Mouse (Mus musculus): ENCODE measurements around the gene Anxa2.

DNA sequence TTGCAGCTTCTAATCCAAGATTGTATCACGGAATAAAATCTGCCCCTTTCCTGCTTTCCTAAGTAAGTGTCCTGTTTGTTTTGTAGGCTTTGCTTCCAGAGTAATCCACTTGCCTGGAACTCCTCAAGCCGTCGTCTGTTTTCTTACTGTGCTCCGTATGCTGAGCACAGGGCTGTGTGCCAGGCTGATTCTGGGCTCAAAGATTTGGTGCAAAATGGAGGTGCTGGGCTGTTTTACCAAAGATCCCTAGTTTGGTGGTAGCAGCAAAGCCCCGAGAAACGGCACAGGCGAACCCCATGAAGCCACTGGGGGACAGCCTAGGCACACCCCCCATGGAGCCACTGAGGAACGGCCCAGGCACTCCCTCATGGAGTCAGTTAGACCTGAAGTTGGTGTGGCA is 60.8 kb downstream of the Anxa2 start:
- TF ChIP-seq POLR2A (IDR thresholded peaks at IDR 0.05; ENCODE audit: insufficient read length, low read depth): no peak
- no peak for TF ChIP-seq MYOD1 (IDR thresholded peaks at IDR 0.05; ENCODE audit: control insufficient read depth in 1 of 3, insufficient read length in 2 of 3, low read depth in 2 of 3)
- no peak for TF ChIP-seq USF1 (IDR thresholded peaks at IDR 0.05; ENCODE audit: low read depth)
- no peak for TF ChIP-seq E2F4 (IDR thresholded peaks at IDR 0.05; ENCODE audit: insufficient read depth)
- TF ChIP-seq TCF12 (IDR thresholded peaks at IDR 0.05; ENCODE audit: insufficient read depth, poor library complexity, severe bottlenecking): no peak
- TF ChIP-seq MYOG (IDR thresholded peaks at IDR 0.05; ENCODE audit: control insufficient read depth in 1 of 3, insufficient read depth in 1 of 3, insufficient read length in 2 of 3, low read depth in 2 of 3): no peak
- no peak for TF ChIP-seq POLR2AphosphoS2 (IDR thresholded peaks at IDR 0.05; ENCODE audit: insufficient read length, low read depth)
- TF ChIP-seq MAX (IDR thresholded peaks at IDR 0.05; ENCODE audit: low read depth): no peak
- no peak for TF ChIP-seq CEBPB (IDR thresholded peaks at IDR 0.05; ENCODE audit: insufficient read depth, poor library complexity, severe bottlenecking)
- no peak for TF ChIP-seq REST (IDR thresholded peaks at IDR 0.05; ENCODE audit: insufficient read depth, insufficient read length)
- TF ChIP-seq TCF3 (IDR thresholded peaks at IDR 0.05; ENCODE audit: insufficient read length, low read depth): no peak
- no peak for TF ChIP-seq SRF (IDR thresholded peaks at IDR 0.05; ENCODE audit: control insufficient read depth, insufficient read length, low read depth)

All from myocyte (in vitro differentiated cells).